Mouse (Mus musculus): Measurements from ENCODE around the gene Ftl1.
"Not testable (repeated sequence)": the region's sequence is repeated elsewhere in the genome, so short reads cannot be mapped to it uniquely, and the experiment has no call there.

Ftl1 gene

DNA sequence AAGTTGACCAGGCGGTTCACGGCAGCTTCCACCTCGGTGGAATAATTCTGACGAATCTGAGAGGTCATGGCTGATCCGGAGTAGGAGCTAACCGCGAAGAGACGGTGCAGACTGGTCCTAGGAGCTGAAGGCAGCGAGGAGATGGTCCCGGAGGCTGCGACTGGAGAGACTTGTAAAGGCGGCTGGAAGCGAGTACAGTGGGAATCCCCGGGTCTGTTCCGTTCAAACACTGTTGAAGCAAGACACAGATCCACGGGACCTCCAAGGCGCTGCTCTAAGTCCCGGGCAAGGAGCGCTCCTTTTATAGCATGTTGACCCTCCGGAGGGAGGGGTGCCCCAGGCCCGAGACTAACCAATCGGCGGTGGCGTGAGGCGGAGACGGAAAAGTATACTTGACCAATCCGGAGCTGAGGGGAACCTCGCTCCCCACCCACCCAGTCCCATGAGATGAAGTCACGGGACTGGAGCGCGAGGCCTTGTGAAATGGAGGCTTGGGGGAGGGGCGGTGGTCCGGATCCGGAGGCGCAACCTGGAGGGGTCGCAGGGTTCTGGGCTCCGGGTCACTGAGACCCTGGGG lies at the start of gene Ftl1:
TSS of gene Ftl1 (minus strand) at position 321 of the 577 bp plus-strand sequence.
- in situ Hi-C loops (cut with MboI; ENCODE audit: low sequenced_read_pairs): not testable (repeated sequence)

DNA sequence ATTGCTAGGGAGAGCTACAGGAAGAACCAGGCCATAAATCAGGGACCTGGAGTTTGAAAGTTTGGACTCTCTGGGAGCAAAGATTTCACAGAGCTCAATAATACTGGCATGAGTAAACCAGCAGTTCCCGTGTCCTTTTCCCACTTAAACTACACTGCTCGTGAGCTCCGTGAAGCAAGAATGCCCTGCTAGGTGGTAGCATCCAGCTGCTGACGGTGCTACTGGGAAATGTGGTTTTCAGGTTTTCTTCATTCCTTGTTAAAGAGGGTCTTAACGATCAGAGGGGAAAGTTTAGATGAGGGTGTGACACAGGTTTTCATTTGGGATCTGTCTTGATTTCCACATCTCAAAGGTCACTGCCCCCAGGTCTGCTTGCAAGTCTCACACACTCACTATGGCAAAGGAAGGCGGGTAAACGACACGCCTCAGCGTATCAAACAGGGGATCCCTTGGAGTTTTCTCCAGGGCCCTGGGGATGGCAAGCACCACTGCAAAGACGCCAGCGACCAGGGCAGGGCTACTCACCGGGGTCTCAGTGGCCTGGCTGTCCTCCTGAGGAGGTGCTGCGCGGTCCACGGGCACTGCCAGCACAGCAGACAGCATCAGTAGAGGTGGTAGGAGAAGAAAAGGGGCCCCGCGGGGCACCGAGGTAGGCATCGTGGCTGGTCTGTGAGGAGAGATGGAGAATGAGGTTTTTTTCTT lies 49.6 kb upstream of the Ftl1 start:
- in situ Hi-C loops (cut with MboI; ENCODE audit: low sequenced_read_pairs): no loop called here

- in situ Hi-C loops (cut with MboI; ENCODE audit: low sequenced_read_pairs): no loop called here
Measured at GRCm38 (mm10) chr7:45508561-45508960, 48.9 kb upstream of the Ftl1 start.

DNA sequence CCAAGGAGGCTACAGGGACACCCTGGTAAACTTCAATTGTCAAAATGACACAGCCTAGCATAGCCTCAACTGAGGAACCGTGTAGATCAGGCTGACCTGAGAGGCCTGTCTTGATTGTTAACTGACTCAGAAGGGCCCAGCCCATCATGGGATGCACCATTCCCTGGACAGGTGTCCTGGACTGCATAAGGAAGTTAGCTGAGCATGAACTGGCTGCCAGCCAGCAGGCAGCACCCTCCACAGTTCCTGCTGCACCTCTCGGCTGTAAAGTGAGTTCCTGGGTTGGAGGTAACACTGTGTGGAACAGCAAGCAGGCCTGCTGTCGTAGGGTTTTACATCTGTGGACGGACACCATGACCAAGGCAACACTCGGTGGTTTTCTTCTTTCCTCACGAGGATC lies 47.9 kb upstream of the Ftl1 start:
- in situ Hi-C loops (cut with MboI; ENCODE audit: low sequenced_read_pairs): no loop called here

DNA sequence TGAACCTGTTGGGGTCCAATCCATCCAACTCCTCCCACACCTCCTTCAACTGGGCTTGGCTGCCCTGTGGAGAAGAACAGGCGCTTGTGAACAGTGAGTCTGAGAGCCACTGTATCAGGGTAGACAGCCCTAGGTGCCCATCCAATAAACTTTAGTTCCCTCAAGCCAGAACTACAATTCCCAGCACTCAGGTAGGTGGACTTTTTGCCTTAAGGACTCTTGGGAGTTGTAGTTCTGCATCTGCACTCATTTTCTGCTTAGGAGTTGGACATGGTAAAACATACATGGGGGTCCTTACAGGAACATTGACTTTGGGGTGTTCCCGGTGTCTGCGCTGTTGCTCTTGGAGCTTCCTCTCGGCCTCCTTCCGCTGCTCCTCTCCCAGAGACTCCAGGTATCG lies 38.7 kb upstream of the Ftl1 start:
- in situ Hi-C loops (cut with MboI; ENCODE audit: low sequenced_read_pairs): no loop called here

DNA sequence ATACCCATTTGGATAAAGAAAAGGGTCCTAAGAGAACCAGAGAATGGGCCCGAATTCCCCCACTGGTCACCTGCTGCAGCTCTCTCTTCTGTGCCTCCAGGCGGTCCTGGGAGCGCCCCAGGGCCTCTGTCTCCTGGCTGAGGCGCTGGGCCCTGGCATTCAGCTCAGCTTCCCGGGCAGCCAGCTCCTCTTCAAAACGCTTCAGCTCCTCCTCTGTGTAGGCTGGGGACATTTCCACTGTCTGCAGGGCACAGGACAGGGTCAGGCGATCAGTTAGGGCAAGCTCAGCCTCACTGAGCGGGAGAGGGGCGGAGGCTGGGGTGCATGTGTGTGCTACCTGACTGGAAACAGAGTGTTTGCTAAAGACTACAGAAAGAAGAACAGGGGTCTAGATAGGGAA lies 34.9 kb upstream of the Ftl1 start:
- in situ Hi-C loops (cut with MboI; ENCODE audit: low sequenced_read_pairs): no loop called here

DNA sequence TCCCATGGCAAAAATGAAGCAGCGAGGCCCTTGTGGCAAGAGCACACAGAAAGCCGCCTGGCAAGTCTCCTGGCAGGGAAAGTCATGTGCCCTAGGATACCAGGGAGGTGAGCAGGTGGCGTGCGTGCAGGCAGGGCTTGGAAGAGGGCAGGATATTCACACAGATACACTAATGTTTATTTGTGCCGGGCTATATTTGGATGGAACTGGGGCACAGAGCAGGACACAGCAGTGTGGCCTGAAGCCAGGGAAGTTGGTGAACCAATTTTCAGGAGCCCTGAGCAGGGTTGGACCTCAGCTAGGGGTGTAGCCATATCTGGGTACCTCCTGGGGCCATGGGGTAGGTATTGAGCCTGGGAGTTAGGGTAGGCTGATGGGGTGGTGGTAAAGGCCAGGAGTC lies 33.3 kb upstream of the Ftl1 start:
- in situ Hi-C loops (cut with MboI; ENCODE audit: low sequenced_read_pairs): no loop called here

DNA sequence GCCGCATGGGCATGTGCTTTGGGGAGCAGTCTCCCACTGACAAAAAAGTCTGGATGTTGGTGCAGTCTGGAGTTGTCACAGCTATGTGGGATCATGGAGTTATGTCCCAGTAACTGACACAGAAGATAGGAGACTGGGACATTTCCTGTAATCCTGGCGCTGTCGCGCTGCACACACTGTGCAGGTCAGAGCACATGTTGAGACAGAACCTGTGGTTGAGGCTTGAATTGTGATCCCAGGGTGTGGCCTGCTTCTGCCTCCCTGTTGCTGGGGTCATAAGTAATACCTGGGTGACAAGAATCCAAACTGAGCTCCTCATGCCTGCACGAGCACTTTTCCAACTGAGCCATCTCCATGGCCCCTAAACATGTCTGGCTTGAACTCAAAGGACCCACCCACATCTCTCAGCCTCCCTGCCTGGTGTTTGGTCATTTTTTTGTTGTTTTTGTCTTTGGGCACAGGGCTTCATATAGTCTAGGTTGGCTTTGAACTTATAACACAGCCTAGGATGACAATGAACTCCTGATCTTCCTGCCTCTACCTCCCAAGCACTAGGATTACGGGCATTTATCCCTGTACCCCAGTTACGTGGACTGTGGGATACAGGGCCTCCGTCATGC lies 32.7 kb upstream of the Ftl1 start:
- in situ Hi-C loops (cut with MboI; ENCODE audit: low sequenced_read_pairs): no loop called here

GRCm38 (mm10) chr7:45491264-45491663 lies 31.6 kb upstream of the Ftl1 start:
- in situ Hi-C loops (cut with MboI; ENCODE audit: low sequenced_read_pairs): no loop called here

- in situ Hi-C loops (cut with MboI; ENCODE audit: low sequenced_read_pairs): no loop called here
Measured at GRCm38 (mm10) chr7:45490822-45491221, 31.1 kb upstream of the Ftl1 start.

DNA sequence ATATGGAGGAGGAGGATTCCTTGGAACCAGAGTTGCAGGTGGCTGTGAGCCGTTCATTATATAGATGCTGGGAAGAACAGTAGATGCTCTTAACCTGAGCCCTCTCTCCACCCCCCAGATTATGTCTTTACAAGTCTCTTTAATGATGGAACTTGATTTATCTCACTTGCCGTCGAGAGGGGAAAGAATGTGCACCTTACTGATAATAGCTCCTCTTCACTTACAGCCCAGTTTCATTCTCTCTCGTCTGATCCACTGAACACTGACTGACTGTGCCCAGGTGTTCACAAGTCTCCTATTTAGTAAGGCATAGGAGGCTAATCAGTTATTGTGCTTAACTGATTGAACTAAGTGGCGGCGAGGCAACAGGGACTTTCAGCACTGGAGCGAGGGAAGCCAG lies 29.9 kb upstream of the Ftl1 start:
- in situ Hi-C loops (cut with MboI; ENCODE audit: low sequenced_read_pairs): no loop called here

DNA sequence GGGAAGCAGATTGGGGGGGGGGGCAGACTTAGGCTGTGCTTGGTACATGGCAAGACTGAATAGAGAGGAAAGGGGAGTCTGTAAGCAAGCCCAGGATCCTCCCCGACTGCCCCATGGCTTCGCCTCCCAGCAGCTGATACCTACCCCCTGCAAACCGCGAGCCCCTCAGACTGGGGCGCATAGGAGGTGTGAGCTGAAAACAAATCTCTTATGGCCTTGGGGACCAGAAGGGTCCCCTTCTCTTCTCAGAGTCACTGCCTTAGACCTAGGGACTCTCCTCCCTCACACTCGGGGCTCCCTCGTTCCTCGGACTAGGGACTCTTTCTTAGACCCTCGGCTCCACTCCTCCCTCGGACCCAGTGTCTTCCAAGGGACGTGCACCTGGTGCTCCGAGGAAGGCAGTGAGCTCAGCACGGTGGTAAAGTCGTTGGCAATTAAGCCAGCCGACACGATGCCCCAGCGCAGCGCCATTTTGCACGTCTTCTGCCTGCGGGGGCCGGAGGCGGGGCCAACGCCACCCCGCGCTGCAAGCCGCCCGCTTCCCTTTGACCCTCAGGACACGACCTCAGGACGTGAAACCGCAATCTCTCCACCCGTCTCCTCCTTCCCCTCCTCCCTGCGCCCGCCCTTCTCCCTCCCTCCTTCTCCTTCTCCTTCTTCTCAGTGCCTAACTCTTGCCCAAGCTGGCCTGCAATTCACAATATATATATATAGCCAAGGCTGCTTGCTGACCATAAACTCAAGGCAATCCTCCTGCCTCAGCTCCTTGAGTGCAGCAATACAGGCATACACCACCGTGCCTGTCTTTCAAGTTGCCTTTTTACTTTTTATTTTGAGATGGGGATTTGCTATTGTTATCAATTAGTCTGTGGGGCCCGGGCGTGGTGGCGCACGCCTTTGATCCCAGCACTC lies 28.9 kb upstream of the Ftl1 start, which contains the start of gene Dhdh:
TSS of gene Dhdh (minus strand) at position 513 of the 912 bp plus-strand sequence.
- in situ Hi-C loops (cut with MboI; ENCODE audit: low sequenced_read_pairs): no loop called here

- in situ Hi-C loops (cut with MboI; ENCODE audit: low sequenced_read_pairs): no loop called here
Measured at GRCm38 (mm10) chr7:45487861-45488292, 28.2 kb upstream of the Ftl1 start.

- in situ Hi-C loops (cut with MboI; ENCODE audit: low sequenced_read_pairs): no loop called here
Measured at GRCm38 (mm10) chr7:45486761-45487415, 27.2 kb upstream of the Ftl1 start, which contains the start of gene Gm45808. Gm45808 (minus strand) TSS chr7:45486811.

GRCm38 (mm10) chr7:45486158-45486557 lies 26.5 kb upstream of the Ftl1 start:
- in situ Hi-C loops (cut with MboI; ENCODE audit: low sequenced_read_pairs): no loop called here

DNA sequence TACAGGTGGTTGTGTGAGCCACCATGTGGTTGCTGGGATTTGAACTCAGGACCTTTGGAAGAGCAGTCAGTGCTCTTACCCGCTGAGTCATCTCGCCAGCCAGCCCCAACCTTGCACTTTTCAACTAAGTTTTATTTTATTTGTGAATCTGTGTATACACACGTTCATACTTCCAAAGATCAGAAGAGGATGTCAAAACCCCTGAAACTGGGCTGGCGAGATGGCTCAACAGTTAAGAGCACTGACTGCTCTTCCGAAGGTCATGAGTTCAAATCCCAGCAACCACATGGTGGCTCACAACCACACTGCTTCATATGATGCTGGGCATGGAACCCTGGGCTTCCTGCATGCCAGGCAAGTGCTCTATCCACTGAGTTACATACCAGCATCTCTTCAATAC lies 25.3 kb upstream of the Ftl1 start:
- in situ Hi-C loops (cut with MboI; ENCODE audit: low sequenced_read_pairs): not testable (repeated sequence)

GRCm38 (mm10) chr7:45482166-45482565 lies 22.5 kb upstream of the Ftl1 start:
- in situ Hi-C loops (cut with MboI; ENCODE audit: low sequenced_read_pairs): no loop called here

DNA sequence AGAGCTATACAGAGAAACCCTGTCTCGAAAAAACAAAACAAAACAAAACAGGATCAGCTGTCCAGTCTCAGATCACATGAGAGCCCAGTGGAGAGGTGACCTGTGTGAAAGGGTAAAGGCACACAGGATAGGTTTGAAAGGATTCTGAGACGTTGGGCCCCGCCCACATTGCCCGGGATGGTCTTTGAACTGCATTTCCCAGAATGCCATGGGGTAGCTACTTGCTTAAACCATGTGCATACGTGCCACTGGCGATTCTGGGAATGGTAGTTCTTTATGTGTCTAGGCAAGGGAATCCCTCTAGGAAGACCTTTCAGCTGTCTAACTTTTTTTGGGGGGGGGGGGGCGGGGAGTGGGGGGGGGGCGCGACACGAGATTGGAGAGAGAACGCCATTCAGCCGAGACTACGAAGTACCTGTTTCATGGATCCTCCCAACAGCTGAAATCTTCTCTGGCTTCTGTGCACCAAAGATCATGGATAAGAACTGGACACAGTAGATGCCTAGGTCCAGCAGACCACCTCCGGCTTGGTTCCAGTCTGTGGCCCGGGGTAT lies 21.8 kb upstream of the Ftl1 start, which contains the start of gene Tulp2:
TSS of gene Tulp2 (plus strand) at position 504 of the 554 bp plus-strand sequence.
- in situ Hi-C loops (cut with MboI; ENCODE audit: low sequenced_read_pairs): no loop called here

DNA sequence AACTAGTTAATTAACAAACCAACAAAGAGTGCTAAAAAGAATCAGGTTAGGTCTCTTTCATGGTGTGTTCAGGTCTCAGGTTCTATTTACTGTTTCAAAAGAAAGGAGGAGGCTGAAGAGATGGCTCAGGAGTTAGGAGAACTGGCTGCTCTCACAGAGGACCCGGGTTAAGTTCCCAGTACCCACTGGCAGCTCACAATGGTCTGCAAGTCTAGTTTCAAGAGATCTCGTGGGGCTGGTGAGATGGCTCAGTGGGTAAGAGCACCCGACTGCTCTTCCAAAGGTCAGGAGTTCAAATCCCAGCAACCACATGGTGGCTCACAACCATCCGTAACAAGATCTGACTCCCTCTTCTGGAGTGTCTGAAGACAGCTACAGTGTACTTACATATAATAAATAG lies 20.6 kb upstream of the Ftl1 start:
- in situ Hi-C loops (cut with MboI; ENCODE audit: low sequenced_read_pairs): not testable (repeated sequence)

DNA sequence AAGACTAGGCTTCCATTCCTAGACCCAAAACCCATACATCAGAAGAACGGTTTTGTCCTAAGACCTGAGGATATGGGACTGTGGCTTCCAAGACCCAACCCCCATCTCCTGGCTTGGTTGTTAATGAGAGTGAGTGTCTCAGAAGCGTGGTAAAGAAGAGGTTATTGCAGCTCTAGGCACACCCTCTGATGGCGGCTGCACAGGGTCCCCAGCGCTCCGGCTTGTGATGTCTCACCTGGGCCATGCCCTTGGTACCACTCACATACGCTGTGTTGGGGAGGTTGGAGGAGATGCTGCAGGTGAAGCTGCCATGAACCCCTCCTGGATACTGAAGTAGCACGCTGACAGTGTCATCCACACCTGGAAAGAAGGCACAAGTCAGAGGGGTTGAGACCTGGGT lies 19.1 kb upstream of the Ftl1 start:
- in situ Hi-C loops (cut with MboI; ENCODE audit: low sequenced_read_pairs): no loop called here

Data from CH12F3 (cell line).